Mouse (Mus musculus): ENCODE results near the gene Hist1h2ag. TPM values are rescaled to one million over a fixed set of nuclear protein-coding genes. Genes with fewer than 3 reads are reported as not detected.

The Hist1h2ag gene
- total RNA-seq, 4 experiments from 2014 or later = 2.3 to 4.2 (median 2.6) TPM; not detected in 1

- no peak for DNase-seq (ENCODE audit: low spot score in 2 of 2)
Observed at GRCm38 (mm10) chr13:22037415-22037814, 5.3 kb downstream of the Hist1h2ag start.

DNA sequence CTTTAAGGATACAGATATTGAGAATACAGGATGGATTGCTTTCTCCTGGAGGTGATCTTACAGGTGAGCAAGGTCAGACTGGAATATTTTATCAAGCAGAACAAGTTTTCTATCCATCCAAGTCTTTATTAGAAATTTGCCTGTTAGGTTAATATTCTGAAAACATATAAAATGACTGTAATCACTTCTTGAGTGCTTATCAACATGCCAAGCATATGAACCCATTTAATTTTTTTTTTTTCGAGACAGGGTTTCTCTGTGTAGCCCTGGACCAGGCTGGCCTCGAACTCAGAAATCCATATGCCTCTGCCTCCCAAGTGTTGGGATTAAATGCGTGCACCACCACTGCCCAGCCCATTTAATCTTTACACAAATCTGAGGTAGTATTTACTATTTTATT, 5.8 kb downstream of the Hist1h2ag start:
- no peak for DNase-seq (ENCODE audit: low spot score in 2 of 2)

GRCm38 (mm10) chr13:22036149-22036956, 6.4 kb downstream of the Hist1h2ag start:
- DNase-seq (ENCODE audit: low spot score in 2 of 2) = no peak

- peak; percentile 42 to 46 for DNase-seq (ENCODE audit: low spot score in 2 of 2)
Observed at GRCm38 (mm10) chr13:22035267-22036148, 7.2 kb downstream of the Hist1h2ag start, which contains the start of the genes Hist1h2ah and Hist1h2bk. Gene Hist1h2ah (minus strand): TSS chr13:22035568. Gene Hist1h2bk (plus strand): TSS chr13:22035870.

- no peak for DNase-seq (ENCODE audit: low spot score in 2 of 2)
Observed at GRCm38 (mm10) chr13:22034443-22035266, 8.1 kb downstream of the Hist1h2ag start.

DNA sequence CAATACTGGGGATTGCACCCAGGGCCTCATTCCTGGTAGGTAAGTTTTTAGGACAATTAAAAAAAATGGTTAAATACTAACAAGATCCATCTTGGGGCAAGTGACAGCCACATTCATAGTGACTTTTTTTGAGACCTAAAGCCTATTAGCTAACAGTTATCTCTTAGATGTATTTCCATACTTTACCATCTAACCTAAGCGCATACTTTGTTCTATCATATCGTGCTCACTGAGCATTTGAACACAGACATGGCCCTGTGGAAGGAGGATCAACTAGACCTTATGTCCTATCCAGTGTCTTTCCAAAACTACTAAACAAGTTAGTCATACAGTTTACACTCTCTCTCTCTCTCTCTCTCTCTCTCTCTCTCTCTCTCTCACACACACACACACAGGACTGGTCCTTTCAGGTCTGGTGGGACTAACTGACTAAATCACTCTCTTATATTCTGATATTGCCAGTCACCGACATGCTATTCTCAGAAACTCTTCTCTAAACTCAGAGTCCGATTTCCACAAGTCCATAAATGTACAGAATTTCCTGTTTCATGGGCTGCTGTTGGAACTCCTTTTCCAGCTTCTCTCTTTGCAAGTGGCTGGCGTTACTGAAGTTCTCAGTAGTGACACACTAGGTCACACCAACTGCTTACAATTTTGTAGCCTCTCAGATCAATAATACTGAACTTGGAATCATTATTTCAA, 8.9 kb downstream of the Hist1h2ag start:
- no peak for DNase-seq (ENCODE audit: low spot score in 2 of 2)

GRCm38 (mm10) chr13:22030493-22030892, 12.3 kb downstream of the Hist1h2ag start:
- DNase-seq (ENCODE audit: low spot score in 2 of 2) = no peak

DNA sequence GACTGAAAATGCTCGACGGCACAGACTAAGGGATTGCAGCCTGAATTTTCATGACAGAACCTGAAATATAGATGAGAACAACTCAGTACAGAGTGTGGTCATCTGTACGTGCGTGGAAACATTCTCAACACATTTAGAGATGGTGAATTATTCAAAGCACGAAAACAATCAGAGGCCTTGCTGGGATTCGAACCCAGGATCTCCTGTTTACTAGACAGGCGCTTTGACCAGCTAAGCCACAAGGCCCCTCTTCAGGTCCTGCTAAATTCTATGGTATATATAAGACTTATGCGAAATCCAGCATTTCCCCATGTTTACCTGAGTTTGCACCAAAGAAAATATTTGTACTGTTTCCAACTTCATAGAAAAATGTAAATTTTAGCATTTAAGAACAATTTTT, 12.8 kb downstream of the Hist1h2ag start:
- DNase-seq (ENCODE audit: low spot score in 2 of 2) = no peak

GRCm38 (mm10) chr13:22028673-22029460, 13.9 kb downstream of the Hist1h2ag start:
- DNase-seq (ENCODE audit: low spot score in 2 of 2) = peak; percentile 95 to 96

- DNase-seq (ENCODE audit: low spot score in 2 of 2) = peak; percentile 67 to 70
Observed at GRCm38 (mm10) chr13:22026058-22027031, 16.4 kb downstream of the Hist1h2ag start.

GRCm38 (mm10) chr13:22022241-22022640, 20.5 kb downstream of the Hist1h2ag start:
- peak; percentile 63 to 69 for DNase-seq (ENCODE audit: low spot score in 2 of 2)

GRCm38 (mm10) chr13:22021581-22021980, 21.2 kb downstream of the Hist1h2ag start:
- DNase-seq (ENCODE audit: low spot score in 2 of 2) = no peak

DNA sequence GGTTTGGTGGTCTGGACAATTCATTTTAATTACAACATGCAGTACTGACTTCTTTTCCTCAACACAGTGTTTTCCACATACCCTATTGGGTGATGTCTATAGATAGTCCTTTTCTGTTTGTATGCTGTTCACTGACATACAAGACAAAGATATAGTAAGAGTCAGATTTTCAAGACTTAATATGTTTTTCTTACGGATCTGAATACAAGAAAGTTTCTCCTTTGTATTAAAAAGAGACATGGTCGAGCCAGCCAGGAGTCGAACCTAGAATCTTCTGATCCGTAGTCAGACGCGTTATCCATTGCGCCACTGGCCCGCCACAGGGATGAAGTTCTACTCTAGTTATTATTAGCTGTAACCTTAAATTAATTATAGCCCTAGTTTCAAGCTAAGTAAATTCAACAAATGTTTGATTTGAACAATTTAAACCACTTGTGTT, 21.8 kb downstream of the Hist1h2ag start:
- peak; percentile 47 to 63 for DNase-seq (ENCODE audit: low spot score in 2 of 2)

- no peak for DNase-seq (ENCODE audit: low spot score in 2 of 2)
Observed at GRCm38 (mm10) chr13:22019934-22020835, 22.6 kb downstream of the Hist1h2ag start.

- DNase-seq (ENCODE audit: low spot score in 2 of 2) = peak; percentile 60 to 62
Observed at GRCm38 (mm10) chr13:22015479-22016450, 27.0 kb downstream of the Hist1h2ag start.

DNA sequence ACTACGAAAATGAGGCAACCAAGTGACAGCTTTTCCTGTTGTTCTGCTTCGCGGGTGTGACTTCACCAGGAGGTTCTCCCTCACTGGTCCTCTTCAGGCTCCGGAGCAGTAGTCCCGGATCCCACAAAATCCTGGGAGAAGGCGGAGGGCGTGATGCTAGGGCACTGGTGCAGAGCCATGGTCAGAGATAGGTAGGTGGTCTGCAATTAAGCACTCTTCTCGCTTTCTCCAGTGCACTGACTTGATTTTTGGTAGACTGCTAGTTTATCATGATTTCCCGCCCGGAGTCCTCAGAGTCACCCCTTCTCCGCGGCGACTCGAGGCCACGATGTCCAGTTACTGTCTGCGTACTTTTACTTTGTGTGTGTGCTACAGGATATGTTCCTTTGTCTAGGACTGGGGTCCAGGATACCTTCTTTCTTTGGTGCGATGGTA, 28.3 kb downstream of the Hist1h2ag start:
- no peak for DNase-seq (ENCODE audit: low spot score in 2 of 2)

Data from gastrocnemius, adult 8-10 months (tissue).